Mouse (Mus musculus) cortical plate, adult 2 months (tissue): ENCODE results near the gene Slc38a10. TPM values are rescaled to one million over a fixed set of nuclear protein-coding genes. Genes with fewer than 3 reads are reported as not detected.

Experiments used
- H3K27ac ChIP-seq: fragments of 200-500 bp; 2 replicates; pipeline ENCODE4 v1.5.1; 2012; ENCODE audit warnings: low read length, control low read depth, inconsistent platforms; ENCODE audit not compliant: insufficient read depth
- H3K4me1 ChIP-seq: fragments of 200-500 bp; 2 replicates; pipeline ENCODE4 v1.6.1; 2011; ENCODE audit warnings: low read length; ENCODE audit not compliant: control insufficient read depth, insufficient read depth
- H3K4me3 ChIP-seq: fragments of 200-500 bp; 2 replicates; pipeline ENCODE4 v1.5.1; 2011; ENCODE audit warnings: mild to moderate bottlenecking, low read length, control low read depth; ENCODE audit not compliant: insufficient read depth
- CTCF ChIP-seq: fragments of 200-500 bp; IDR thresholded peaks from 2 replicates; pipeline ENCODE4 v1.5.1; 2011; ENCODE audit warnings: mild to moderate bottlenecking, control low read depth, low read length; ENCODE audit not compliant: insufficient read depth; ENCODE audit errors: extremely low read depth
- POLR2A ChIP-seq: fragments of 200-500 bp; IDR thresholded peaks from 2 replicates; pipeline ENCODE4 v1.6.1; 2011; ENCODE audit warnings: mild to moderate bottlenecking, low read length, control low read depth; ENCODE audit not compliant: insufficient read depth; ENCODE audit errors: extremely low read depth
- polyA plus RNA-seq: library from polyadenylated mRNA; depleted of rRNA; stranded (reverse); fragments of >200 nt; gene quantifications from 2 replicates; pipeline ENCODE4 v1.2.3, GENCODE M21; 2012; rRNA removed

The Slc38a10 gene
- polyA plus RNA-seq, 1 experiment = 60.3 TPM

DNA sequence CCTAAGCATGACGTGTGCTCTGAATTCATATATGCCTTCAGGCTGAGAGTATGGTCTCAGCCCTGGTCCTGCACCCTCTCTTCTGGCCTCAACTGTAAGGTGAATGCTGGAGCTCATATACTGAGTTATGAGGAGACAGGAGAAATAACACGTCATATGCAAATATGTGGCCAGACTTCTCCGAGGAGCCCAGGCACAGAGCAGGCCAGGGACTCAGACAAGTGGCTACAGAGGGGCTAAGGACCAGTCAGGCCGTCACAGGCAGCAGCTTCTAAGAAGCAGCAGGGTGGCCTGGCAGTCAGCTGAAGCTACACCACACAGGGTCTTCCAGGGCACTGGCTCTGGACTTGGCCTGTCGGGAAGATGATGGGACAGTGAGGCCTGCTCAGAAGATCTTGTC is 87.8 kb downstream of the Slc38a10 start:
- Histone ChIP-seq H3K4me1 (no peaks in the 10 kb centered on the region), H3K27ac (no peak overlapping the region), H3K4me3 (no peak overlapping the region)
- TF ChIP-seq CTCF = no peak
- TF ChIP-seq POLR2A = no peak

DNA sequence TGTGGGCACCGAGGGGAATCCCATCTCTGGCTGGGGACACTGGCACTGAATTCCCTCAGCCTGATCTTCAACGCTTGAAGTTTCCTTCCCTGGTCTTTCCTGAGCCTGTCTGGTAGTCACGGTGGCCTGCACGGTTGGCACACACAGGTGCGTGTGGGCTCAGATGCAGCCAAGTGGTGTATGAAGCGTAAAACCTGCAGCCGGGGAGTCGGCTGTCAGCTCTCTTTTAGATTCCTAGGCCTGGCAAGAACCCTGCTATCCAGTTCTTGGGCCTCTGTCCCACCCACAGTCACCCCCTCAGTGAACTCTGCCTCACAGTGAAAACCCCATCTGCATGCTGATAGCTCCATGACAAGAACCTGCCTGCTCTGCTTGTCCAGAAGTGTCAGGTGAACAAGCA is 90.5 kb downstream of the Slc38a10 start:
- Histone ChIP-seq H3K27ac (no peak overlapping the region), H3K4me3 (no peak overlapping the region), H3K4me1 (no peaks in the 10 kb centered on the region)
- TF ChIP-seq POLR2A (no peak), CTCF (no peak)

DNA sequence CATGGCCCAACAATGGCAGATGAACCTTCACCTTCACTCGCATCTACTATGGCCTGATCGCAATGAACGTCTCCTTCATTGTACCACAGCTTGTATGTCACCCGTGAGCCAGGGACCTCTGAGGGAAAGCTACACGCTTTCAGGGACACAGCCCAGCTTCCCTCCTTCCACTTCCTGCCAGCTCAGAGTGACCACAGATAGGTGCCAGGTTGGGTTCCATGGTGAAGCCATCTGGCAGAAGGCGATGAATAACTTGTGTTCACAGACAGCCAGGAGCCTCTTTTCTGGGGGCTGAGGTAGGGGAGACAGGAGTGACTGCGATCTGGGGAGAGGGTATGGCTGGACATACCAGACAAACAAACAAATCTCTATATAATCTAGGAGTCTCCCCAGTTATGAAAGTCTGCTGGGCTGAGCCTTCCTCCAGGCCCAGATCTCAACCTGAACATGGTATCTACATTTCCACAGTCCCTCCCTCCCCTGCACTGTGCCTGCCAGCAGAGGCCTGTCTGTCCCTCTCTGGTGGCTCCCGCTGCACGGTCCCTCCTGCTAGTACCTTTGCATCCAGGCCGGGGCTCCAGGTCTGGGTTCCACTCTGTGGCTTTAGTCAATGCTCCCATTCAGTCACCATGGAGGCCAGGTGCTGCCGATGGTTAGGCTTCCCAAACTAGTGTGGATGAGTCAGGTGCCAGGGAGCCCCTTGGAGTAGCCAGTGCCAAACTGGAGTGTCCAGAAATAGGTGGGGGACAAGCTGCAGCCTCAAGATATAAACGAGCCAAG is 95.0 kb downstream of the Slc38a10 start:
- H3K4me3 ChIP-seq = no peak overlapping the region
- no peak overlapping the region for H3K27ac ChIP-seq
- TF ChIP-seq CTCF (no peak), POLR2A (no peak)
- no peaks in the 10 kb centered on the region for H3K4me1 ChIP-seq

Other genes with a start within 250 kb of the Slc38a10 start
- 44.2 and 48.1 TPM in 2 replicates for gene Chmp6, start 237.9 kb downstream of the Slc38a10 start, polyA plus RNA-seq
- gene Baiap2, start 208.6 kb downstream of the Slc38a10 start, polyA plus RNA-seq = 234 and 253 TPM in 2 replicates
- 208 and 235 TPM in 2 replicates for gene Aatk, start 104.2 kb downstream of the Slc38a10 start, polyA plus RNA-seq
- gene Cep131, start 64.5 kb downstream of the Slc38a10 start, polyA plus RNA-seq = 32.1 and 39.6 TPM in 2 replicates
- 30.8 and 32.6 TPM in 2 replicates for gene Tepsin, start 52.6 kb downstream of the Slc38a10 start, polyA plus RNA-seq
- gene Ndufaf8, start 52.4 kb downstream of the Slc38a10 start, polyA plus RNA-seq = 52.8 and 54.7 TPM in 2 replicates
- 10.1 and 10.2 TPM in 2 replicates for gene Bahcc1, start 81.6 kb upstream of the Slc38a10 start, polyA plus RNA-seq
- 1,064 and 1,106 TPM in 2 replicates for gene Actg1, start 197.2 kb upstream of the Slc38a10 start, polyA plus RNA-seq
- 0.28 and 0.67 TPM in 2 replicates for gene Fscn2, start 210.2 kb upstream of the Slc38a10 start, polyA plus RNA-seq
- gene Faap100, start 227.4 kb upstream of the Slc38a10 start, polyA plus RNA-seq = 22.8 and 23.9 TPM in 2 replicates